Mouse (Mus musculus): ENCODE data around the gene Tnrc18.

Gene Tnrc18

GRCm38 (mm10) chr5:142776080-142776479 is 41.4 kb downstream of the Tnrc18 start:
- DNase-seq (ENCODE audit: low spot score), result no peak

- peak; percentile 43 for DNase-seq (ENCODE audit: low spot score)
These were observed 42.7 kb downstream of the Tnrc18 start for GRCm38 (mm10) chr5:142774771-142775170.

GRCm38 (mm10) chr5:142771964-142772363 is 45.5 kb downstream of the Tnrc18 start:
- no peak for DNase-seq (ENCODE audit: low spot score)

- no peak for DNase-seq (ENCODE audit: low spot score)
These were observed 46.4 kb downstream of the Tnrc18 start for GRCm38 (mm10) chr5:142771034-142771433.

GRCm38 (mm10) chr5:142769641-142770040 is 47.8 kb downstream of the Tnrc18 start:
- no peak for DNase-seq (ENCODE audit: low spot score)

- DNase-seq (ENCODE audit: low spot score), result no peak
These were observed 48.9 kb downstream of the Tnrc18 start for GRCm38 (mm10) chr5:142768352-142769267.

GRCm38 (mm10) chr5:142767937-142768336 is 49.5 kb downstream of the Tnrc18 start:
- peak; percentile 92 for DNase-seq (ENCODE audit: low spot score)

GRCm38 (mm10) chr5:142766708-142767107 is 50.8 kb downstream of the Tnrc18 start:
- DNase-seq (ENCODE audit: low spot score), result no peak

- DNase-seq (ENCODE audit: low spot score), result no peak
These were observed 52.6 kb downstream of the Tnrc18 start for GRCm38 (mm10) chr5:142764889-142765288.

GRCm38 (mm10) chr5:142764306-142764705 is 53.2 kb downstream of the Tnrc18 start:
- DNase-seq (ENCODE audit: low spot score), result no peak

GRCm38 (mm10) chr5:142762082-142762807 is 55.2 kb downstream of the Tnrc18 start:
- no peak for DNase-seq (ENCODE audit: low spot score)

GRCm38 (mm10) chr5:142761326-142761983 is 56.0 kb downstream of the Tnrc18 start:
- DNase-seq (ENCODE audit: low spot score), result no peak

GRCm38 (mm10) chr5:142759786-142760185 is 57.7 kb downstream of the Tnrc18 start:
- DNase-seq (ENCODE audit: low spot score), result peak; percentile 30

- no peak for DNase-seq (ENCODE audit: low spot score)
These were observed 65.2 kb downstream of the Tnrc18 start for GRCm38 (mm10) chr5:142752241-142752640.

GRCm38 (mm10) chr5:142750173-142750572 is 67.3 kb downstream of the Tnrc18 start:
- no peak for DNase-seq (ENCODE audit: low spot score)

- DNase-seq (ENCODE audit: low spot score), result no peak
These were observed 70.3 kb downstream of the Tnrc18 start for GRCm38 (mm10) chr5:142747026-142747629.

GRCm38 (mm10) chr5:142739941-142740340 is 77.5 kb downstream of the Tnrc18 start:
- no peak for DNase-seq (ENCODE audit: low spot score)

- DNase-seq (ENCODE audit: low spot score), result no peak
These were observed 85.5 kb downstream of the Tnrc18 start for GRCm38 (mm10) chr5:142731916-142732315.

- DNase-seq (ENCODE audit: low spot score), result no peak
These were observed 87.2 kb downstream of the Tnrc18 start for GRCm38 (mm10) chr5:142730295-142730694.

GRCm38 (mm10) chr5:142728301-142728700 is 89.2 kb downstream of the Tnrc18 start:
- no peak for DNase-seq (ENCODE audit: low spot score)

GRCm38 (mm10) chr5:142726748-142727147 is 90.7 kb downstream of the Tnrc18 start:
- DNase-seq (ENCODE audit: low spot score), result no peak

GRCm38 (mm10) chr5:142724265-142724664 is 93.2 kb downstream of the Tnrc18 start:
- no peak for DNase-seq (ENCODE audit: low spot score)
